Mouse (Mus musculus) kidney, postnatal 25 days (tissue): ENCODE results near the gene Ccer1.
A peak's percentile ranks its signal among the peaks of the same experiment; 100 is the strongest.
"Not testable (repeated sequence)": the region's sequence is repeated elsewhere in the genome, so short reads cannot be mapped to it uniquely, and the experiment has no call there.

Experiments used
- DNase-seq, 2 experiments: peaks; one replicate each; pipeline ENCODE4 v3.0.0; 2021; ENCODE audit warnings: mixed read lengths in 2 of 2

The Ccer1 gene

GRCm38 (mm10) chr10:97692913-97693312, at the start of gene Ccer1:
Ccer1 (plus strand) TSS chr10:97693059.
- no peak for DNase-seq

- no peak for DNase-seq
These were observed 49.1 kb upstream of the Ccer1 start, which contains the start of gene Epyc for GRCm38 (mm10) chr10:97643768-97644167. Epyc (plus strand) TSS chr10:97644068.

GRCm38 (mm10) chr10:97650334-97650733, 42.5 kb upstream of the Ccer1 start:
- no peak for DNase-seq

GRCm38 (mm10) chr10:97659489-97659888, 33.4 kb upstream of the Ccer1 start:
- no peak for DNase-seq

- no peak for DNase-seq
These were observed 24.2 kb upstream of the Ccer1 start for GRCm38 (mm10) chr10:97668656-97669055.

GRCm38 (mm10) chr10:97670202-97670601, 22.7 kb upstream of the Ccer1 start:
- DNase-seq = no peak

GRCm38 (mm10) chr10:97673239-97673638, 19.6 kb upstream of the Ccer1 start:
- DNase-seq = no peak

GRCm38 (mm10) chr10:97682981-97683380, 9.9 kb upstream of the Ccer1 start:
- DNase-seq = no peak

GRCm38 (mm10) chr10:97687198-97687597, 5.7 kb upstream of the Ccer1 start:
- DNase-seq = no peak

GRCm38 (mm10) chr10:97689425-97689824, 3.4 kb upstream of the Ccer1 start:
- no peak for DNase-seq

GRCm38 (mm10) chr10:97693398-97694135, 708 bp downstream of the Ccer1 start:
- peak in 1 of 2 experiments; percentile 32 for DNase-seq

- no peak for DNase-seq
These were observed 9.5 kb downstream of the Ccer1 start for GRCm38 (mm10) chr10:97702321-97702720.

GRCm38 (mm10) chr10:97704562-97704961, 11.7 kb downstream of the Ccer1 start:
- DNase-seq = peak in 1 of 2 experiments; percentile 68

GRCm38 (mm10) chr10:97712687-97713086, 19.8 kb downstream of the Ccer1 start:
- DNase-seq = peak in 1 of 2 experiments; percentile 43

GRCm38 (mm10) chr10:97714584-97714983, 21.7 kb downstream of the Ccer1 start:
- no peak for DNase-seq

GRCm38 (mm10) chr10:97715289-97715906, 22.5 kb downstream of the Ccer1 start:
- DNase-seq = no peak

- DNase-seq = no peak
These were observed 24.4 kb downstream of the Ccer1 start for GRCm38 (mm10) chr10:97717233-97717632.

- no peak for DNase-seq
These were observed 25.2 kb downstream of the Ccer1 start for GRCm38 (mm10) chr10:97718021-97718420.

GRCm38 (mm10) chr10:97720625-97721024, 27.8 kb downstream of the Ccer1 start:
- DNase-seq = peak; percentile 40 to 46

- DNase-seq = no peak
These were observed 29.9 kb downstream of the Ccer1 start for GRCm38 (mm10) chr10:97722709-97723108.

GRCm38 (mm10) chr10:97725929-97726328, 33.1 kb downstream of the Ccer1 start:
- DNase-seq = no peak

GRCm38 (mm10) chr10:97726655-97727054, 33.8 kb downstream of the Ccer1 start, which contains the start of gene C030005K15Rik:
C030005K15Rik (minus strand) TSS chr10:97726755.
- DNase-seq = not testable (repeated sequence)
